Mouse (Mus musculus): Measurements from ENCODE around the gene Tab1.
A peak's percentile ranks its signal among the peaks of the same experiment; 100 is the strongest.

Tab1 gene

DNA sequence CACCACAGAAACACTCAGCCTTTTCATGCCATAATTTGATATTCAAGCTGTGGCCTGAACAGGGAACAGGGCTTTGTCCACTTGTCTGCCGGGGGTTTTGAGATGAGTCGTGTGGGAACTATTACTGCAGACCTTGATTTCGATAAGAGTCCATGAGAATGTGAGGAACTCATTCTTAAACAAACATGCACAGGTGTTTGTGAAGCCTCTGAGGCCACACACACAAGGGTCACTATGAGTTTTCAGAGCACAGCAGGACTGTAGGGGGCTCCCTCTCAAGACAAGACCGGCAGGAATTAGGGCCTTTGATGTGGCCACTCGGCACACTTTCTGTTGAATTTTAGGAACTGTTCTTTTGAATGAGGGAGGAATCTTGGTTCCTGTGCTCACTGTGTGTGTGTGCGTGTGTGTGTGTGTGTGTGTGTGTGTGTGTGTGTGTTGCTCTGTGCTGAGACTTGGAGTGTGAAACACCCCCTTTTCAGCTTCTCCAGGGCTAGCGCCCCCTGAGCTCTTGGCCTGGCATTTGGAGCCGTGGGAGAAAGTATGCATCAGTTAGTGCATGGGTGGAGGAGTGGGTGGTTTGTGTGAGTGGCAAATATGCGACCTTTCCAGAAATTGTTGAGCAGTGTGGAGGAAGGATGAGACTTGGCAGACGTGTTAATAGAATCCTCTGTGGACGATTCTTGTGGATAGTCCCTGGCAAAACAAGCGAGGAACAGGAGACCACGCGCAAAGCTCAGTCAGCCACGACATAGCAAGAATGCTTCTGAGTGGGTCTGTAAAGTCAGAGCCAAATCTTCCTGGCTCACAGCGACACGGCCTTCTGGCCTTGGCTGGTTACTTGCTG is 5.2 kb downstream of the Tab1 start:
- DNase-seq = peak in 1 of 2 experiments; percentile 47

DNA sequence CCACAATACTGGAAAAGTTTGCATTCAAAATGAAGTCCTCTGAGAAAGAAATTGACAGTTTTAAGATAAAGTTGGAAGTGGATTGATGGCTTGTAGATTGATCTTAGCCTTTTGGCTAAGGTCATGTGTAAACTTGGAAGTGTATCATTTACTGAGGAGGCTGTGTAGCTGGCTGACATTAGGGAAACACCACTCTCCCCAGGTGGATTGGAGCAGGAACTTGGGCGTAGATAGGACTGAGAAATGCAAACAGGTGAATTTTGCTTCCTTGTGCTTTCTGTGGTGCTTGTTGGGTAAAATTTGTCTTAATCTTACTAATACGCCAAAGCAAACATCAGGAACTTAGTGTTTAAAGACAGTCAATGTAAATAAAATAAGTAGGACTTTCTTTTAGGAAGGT is 7.4 kb downstream of the Tab1 start:
- DNase-seq = no peak

DNA sequence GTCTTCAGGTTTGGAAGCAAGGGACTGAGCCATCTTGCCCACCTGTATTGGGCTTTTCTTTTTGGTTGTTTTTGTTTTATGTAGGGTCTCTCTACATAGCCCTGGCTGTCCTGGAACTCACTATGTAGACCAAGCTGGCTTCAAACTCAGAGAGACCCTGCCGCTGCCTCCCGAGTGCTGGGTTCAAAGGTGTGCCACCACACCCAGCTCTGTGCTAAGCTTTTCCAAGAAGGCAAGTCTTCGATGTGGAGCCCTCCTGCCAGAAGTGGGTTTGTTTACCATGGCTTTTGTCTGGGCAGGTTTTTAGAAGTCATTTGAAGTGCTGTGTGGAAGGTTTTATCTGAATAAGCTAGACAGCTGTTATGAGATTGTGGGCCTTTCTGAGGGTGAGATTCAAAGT is 8.0 kb downstream of the Tab1 start:
- no peak for DNase-seq

DNA sequence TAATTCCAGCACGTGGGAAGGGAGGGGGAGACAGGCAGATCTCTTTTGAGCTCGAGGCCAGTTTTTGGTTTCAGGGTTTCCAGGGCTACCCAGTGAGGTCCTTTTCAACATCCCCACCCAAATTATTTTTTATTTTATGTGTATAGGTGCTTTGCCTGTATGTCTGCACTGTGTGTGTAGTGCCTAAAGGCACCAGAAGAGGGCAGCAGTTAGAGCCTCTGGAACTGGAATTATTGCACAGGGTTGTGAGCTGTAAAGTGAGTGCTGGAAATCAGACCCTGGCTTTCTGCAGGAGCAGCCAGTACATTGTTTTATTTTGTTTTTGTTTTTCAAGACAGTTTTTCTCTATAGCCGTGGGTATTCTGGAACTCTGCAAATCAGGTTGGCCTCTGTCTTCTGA is 9.2 kb downstream of the Tab1 start:
- DNase-seq = no peak

DNA sequence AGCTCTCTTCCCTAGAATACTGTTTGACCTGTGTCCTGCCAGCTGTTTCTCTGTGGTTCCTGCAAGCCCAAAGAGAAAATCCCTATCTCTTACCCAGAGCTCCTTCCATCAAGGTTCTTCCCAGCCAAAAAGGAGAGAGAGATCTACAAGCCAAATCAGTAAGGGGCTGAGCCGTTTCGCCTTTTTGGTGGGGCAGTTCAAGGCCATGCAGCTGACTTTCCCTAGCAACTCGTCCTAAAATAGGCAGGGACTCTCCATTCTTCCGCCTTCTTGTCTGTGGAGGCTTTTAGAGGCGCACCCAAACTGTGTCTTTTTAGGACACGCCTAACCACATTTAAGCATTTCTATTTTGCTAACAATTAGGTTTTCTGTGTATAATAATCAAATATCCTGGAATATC is 10.8 kb downstream of the Tab1 start:
- DNase-seq = no peak

DNA sequence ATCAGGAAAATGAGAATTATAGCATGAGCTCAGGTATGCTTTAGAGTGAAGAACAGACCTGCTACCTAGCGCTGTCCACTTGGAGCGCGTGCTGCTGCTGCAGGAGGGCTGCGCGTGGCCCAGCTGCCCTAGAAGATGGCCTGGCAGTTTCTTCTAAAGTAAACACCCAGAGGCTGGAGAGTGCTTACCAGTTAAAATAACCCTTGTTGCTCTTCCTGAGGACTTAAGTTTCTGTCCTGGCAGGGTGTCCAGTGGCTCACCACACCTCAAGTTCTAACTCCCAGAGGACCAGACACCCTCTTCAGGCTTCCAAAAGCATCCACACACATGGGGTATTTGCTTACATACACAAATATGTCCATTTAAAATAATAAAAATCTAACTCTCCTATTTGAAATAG is 12.5 kb downstream of the Tab1 start:
- DNase-seq = no peak

DNA sequence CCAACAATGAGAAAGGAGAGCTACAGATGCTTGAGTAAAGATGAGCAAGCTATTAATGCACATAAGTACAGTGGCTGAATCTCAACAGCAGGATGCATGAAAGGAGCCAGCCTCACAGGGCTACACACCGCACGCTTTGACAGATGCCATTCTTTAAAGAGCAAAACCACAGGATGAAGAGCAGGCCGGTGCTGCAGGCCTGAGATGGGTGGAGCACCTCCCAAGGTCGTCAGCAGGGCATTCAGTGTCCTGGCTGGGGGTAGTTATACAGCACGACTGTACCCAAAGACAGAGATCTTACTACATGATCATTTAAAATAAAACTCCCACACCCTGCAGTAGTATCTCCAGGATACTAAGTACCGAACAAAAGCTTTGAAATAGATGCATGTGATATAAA is 13.2 kb downstream of the Tab1 start:
- no peak for DNase-seq

DNA sequence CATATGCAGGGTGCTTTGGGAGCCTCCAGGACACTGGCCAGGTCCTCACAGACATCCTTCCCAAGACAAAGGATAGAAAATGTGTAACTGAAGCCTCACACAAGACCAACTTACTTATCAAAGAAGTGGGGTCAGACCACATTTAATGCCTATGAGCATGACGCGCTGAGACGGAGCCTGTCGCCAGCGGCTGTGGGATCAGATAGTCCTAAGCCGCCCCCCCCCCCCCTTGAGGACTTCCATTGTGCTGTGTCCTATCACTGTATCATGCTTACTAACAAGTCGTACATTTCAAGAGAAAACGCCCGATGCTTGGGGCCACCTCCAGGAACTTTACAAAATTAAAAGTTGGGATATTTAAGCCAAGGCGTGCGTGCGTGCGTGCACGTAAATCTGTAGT is 14.2 kb downstream of the Tab1 start:
- no peak for DNase-seq

DNA sequence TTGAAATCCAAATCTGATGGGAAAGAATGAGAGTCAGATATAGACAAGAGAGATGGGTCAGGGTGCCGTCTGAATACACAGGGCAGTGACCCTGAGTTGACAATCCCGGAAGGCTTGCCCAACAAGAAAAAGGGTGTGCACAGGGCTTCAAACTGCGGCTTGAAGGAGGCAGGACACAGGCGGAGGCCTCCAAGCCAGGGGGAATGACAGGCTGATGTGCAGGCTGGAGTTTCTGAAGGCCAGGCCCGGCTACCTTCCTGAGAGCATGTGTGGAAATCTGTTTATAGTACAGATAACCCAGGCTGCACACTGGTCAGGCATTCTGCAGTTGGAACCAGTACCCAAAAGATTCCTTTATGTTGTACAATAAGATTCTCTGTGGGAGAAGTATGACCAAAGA is 14.6 kb downstream of the Tab1 start:
- no peak for DNase-seq

DNA sequence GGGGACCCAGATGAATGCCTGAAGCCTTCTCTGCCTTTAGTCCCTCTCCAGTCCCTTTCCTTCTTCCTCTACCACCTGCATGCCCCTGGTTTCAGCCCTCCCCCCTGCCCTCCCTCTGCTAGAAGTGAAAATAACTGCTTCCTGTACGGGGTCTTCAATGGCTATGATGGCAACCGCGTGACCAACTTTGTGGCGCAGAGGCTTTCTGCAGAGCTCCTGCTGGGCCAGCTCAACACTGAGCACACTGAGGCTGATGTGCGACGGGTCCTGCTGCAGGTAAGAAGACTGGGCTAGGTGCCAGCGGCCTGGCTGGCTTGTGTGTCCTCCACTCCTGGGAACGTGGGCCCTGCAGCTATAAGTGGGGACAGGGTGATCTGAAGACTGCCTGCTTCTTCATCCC is 15.6 kb downstream of the Tab1 start:
- no peak for DNase-seq

DNA sequence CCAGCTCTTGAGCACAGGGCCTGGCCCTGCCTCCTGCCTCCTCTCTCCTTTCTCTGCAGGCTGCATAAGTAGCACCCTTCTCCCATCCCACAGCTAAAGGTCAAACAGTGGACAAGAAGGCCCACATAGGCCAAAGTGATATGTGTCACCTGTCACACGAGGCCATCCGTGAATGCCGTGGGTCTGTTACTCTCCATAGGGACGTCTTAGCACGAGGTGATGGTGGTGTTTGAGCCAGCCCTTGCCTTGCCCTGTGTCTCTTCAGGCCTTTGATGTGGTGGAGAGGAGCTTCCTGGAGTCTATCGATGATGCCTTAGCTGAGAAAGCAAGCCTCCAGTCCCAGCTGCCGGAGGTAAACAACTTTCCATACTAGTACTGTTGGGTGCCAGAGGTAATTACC is 16.6 kb downstream of the Tab1 start:
- DNase-seq = no peak

DNA sequence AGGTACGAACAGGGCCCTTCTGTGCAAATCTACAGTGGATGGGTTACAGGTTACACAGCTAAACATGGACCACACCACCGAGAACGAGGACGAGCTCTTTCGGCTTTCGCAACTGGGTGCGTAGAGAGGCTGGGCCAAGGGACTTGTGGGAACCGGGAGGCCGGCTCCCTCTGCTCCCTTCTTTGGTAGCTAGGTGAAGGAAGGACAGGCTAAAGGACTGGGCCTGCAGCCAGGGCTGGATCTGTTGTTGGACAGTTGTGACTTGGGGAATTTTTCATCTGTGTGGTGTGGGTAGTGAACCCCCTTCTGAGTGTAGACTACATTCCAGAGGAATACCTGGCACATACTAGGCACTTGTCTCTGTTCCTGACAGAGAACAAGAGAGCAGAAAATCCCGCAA is 19.7 kb downstream of the Tab1 start:
- no peak for DNase-seq

DNA sequence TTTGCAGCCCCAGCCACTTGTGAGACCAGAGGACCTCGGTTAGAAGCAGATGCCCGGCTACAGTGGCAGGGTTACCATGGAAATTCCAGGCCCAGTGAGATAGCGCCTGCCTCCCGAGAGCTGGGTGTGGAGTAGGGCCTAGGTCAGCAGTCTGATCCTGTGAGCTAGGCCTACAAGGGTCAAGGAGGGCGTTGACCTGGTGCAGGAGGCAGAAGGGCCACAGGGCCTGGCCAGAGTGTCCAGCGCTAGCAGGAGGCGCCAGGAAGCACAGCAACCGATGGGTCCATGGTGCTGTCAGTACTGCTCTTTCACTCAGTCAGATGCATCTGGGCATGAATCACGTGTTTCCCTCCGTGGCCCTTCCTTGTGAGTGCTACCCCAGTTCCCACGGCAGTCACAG is 20.8 kb downstream of the Tab1 start:
- DNase-seq = no peak

DNA sequence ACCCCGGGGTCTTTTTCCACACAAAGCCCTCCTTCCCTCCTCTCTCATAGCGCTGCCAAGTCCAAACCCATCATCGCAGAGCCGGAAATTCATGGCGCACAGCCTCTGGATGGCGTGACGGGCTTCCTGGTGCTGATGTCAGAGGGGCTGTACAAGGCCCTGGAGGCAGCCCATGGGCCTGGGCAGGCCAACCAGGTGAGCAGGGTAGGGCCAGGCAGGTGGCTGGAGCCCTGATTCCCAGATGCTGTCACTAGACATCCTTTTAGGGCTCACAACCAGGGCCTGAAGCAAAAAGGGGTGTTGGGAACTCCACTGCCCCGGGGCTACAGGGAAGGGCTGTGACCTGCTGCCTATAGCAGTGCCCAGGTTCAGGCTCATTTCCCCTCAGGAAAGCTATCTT is 22.8 kb downstream of the Tab1 start:
- no peak for DNase-seq

DNA sequence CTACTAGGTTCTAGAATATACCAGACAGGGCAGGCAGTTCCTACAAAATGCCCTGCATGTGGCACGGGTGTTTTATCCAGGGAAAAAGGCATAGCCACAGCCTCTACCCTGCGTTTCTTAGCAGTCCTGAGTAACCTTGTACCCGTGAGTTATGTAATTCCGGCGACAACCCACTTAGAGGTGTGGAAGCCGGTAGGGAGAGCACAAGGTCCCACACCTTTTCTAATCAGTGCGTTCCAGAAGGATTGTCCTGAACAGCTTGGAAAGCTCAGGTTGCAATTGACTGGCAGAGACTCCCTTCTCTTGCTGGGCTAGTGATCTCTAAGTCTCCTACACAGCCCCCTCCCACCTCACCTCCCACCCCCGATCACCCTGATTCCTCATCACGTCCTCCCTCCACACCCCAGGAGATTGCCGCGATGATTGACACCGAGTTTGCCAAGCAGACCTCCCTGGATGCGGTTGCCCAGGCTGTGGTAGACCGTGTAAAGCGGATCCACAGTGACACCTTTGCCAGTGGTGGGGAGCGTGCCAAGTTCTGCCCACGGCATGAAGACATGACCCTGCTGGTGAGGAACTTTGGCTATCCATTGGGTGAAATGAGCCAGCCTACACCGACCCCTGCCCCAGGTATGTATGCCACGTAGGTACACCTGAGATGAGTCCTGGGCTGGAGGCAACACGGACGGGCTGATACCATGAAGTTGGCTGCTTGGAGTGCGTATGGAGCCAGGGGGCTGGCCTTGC is 24.4 kb downstream of the Tab1 start:
- peak in 1 of 2 experiments; percentile 35 for DNase-seq

DNA sequence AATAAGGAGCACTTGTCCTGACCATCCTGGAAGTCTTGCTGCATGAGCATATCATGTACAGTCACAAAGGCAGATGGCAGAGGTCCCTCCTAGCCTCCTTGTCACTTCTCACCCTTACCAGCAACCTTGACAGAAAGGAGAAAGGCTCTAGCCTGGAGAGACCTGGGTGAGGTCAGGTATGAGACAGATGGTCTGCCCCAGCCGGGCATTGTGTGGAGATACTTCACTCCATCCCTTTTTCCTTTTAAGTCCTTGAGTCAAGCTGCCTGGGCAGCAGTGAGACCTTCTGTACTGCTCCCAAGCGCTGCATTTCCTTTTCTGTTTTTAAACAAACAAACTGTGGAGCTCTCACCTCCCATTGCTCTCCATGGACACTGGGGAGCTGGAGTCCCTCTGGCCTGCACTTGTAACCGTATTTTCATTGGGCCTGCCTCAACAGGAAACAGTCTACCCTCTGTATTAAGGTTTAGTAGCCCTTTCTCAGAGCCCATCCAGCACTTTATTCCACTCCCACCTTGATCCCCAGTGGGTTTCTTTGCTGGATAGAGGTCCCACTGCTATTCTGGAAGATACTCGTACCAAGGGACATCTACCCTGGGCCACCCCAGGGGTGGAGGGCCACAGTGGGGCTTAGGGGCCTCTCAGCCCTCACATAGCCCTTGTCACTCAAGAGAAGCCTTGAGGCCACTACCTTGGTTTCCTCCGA is 25.2 kb downstream of the Tab1 start:
- no peak for DNase-seq

DNA sequence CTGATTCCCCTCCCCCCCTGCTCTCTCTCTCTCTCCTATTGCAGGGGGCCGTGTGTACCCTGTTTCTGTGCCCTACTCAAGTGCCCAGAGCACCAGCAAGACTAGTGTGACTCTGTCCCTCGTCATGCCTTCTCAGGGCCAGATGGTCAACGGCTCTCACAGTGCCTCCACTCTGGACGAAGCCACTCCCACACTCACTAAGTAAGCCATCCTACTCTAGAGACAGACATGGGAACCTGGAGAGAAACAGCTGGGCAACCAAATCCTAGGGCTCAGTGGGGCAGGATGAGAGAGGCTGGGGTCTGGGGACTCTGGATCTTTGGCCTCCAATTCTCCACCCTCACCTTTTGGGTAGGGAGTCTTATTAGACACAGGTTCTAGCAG is 25.8 kb downstream of the Tab1 start:
- peak in 1 of 2 experiments; percentile 42 for DNase-seq

DNA sequence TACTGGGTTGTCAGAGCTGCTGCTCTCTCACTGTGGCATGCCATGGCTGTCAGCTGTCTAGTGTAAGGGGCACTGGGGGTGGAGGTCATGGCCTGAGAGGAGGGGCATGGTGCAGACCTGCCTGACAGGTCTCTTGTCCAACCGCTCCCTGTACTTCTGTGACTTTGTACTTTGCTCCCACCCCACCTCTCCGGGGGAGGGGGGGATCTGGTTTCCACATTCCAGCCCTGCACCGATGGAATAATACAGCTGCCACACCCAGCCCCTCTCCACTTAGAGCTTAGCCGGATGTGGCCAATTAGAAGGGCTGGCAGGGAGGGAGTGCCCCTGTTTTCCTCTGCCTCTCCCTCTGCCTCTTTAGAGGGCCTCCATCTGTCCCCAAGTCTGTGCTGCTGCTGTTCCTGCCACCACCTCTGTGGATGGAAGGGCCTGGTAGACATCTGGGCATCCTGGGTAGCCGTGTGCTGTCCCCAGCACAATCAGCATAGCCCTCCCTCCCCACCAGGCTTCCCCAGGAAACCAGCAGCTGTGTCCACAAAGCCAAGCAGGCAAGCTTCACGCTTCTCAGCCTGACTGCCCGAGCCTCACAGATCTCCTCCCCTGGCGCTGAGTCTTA is 26.5 kb downstream of the Tab1 start:
- DNase-seq = peak; percentile 76 to 86

DNA sequence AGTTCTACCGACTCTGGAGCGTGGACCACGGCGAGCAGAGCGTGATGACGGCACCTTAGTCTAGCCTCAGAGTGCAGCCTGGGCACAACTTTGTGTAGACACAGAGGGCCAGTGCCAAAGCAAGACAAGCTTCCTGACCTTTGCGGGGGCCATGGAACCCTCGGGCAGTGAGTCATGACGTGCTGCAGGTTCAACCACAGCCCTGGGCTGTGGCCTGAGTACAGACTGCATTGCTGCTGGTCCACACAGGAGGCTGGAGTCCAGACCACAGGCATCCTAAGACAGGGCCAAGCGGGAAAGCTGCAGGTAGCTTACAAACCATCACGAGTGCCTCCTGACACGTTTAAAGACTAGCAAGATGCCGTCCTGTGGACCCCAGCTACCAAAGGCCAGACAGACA is 27.3 kb downstream of the Tab1 start:
- peak in 1 of 2 experiments; percentile 39 for DNase-seq

DNA sequence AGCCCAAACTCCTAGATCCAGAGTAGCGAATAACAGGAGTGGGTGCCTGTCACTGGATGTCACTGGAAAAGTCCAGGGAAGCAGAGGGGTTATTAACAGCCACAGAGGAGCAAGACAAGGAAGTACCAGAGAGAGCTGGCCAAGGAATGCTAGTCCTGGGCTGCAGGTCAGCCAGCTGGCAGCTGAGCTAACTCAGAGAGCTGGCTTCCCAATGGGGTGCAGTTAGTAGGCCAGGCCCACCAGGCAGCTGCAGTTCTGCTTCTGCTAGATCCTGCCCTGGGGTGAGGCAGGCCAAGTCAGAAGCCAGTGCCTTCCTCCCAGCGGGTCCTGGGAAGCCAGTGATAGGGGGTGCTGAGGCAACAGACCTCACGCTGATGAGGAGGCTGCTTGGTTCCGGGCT is 27.8 kb downstream of the Tab1 start:
- DNase-seq = peak in 1 of 2 experiments; percentile 28

DNA sequence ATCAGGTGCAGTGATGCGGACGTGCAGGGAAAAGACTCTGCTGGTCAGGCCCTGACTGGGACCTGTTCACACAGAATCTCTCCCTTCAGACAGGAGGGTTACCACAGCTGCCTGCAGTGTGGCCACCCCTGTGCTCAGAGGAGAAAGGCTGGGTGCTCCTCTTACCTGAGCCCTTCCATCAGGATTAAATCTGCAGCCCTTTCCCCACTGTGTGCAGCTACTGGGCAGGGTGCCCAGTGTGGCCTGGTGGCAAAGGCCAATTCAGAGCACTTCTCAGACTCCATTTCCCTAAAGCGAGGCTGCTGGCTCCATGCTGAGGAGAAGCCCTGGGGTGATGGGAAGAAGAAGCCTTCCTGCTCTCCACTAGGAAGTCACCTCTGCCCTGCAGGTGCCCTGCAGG is 28.3 kb downstream of the Tab1 start:
- DNase-seq = no peak

DNA sequence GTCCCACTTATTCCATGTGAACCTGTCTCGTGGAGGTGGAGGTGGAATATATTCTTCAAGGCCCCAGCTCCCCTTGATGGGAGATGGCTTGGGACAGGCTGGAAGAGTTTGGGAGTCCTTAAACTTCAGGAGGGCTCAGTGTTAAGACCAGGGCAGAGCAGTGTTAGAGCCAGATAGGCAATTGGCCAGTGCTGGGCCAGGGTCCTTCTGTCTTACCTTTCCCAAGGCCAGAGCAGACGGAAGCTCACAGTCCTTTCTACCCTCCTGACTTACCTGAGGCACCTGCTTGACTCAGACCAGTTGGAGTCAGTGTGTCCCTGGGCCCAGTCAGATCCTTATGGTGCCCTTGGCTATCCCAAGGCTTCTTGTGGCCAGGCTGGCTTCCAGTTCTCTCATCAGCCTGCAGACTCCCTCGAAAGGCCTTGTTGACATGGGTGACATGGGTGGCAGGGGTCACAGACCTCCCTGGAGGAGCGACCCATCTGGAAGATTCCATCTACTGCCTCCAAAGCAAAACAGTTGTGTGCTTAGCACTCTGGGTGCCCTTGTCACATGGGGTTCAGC is 29.6 kb downstream of the Tab1 start:
- no peak for DNase-seq

DNA sequence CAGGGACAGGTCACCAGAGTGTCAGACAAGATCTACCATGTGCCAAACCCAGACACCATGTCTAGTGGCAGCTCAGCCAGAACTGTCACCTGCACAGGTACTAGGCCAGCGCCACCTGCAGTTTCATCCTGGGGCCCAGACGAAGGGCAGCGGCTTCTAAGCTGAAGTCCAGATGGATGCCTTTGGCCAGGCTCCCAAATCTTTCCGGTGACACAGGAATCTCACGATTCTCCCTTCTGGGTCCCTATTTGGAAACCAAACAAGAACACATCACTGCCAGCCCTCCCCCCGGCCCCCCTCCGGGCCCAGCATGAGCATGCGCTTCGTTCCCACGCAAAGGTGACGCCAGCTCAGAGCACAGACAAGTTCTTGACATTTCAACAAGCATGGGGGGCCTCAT is 30.3 kb downstream of the Tab1 start:
- peak in 1 of 2 experiments; percentile 40 for DNase-seq

Data from kidney, postnatal 4 days (tissue).